23 mouse cellular contexts compared by ENCODE assay signal in the genomic region with DNA sequence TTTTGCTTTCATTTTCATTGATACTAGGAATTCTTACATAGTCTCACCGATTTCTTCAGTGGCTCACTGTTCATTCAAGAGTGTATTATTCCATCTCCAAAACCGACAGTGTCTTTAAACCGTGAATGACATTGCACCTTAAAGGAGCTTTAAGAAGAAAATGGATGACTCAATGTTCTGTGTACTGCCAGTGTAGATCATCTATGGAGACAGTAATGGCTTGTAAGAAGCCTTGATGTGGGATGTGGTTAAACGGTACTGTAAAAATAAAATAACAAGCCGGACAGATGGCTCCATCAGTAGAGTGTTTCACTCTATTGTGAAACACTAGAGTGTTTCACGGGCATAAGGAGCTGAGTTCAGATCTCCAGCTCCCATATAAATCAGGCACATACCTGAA. TPM values are rescaled to one million over a fixed set of nuclear protein-coding genes. Genes with fewer than 3 reads are reported as not detected.
"Had no signal": no experiment of that assay in that cellular context is flagged by ENCODE, and none has a peak within 500 bp of the region (broad histone marks: within the 10 kb centered on the region; RNA-seq: fewer than 3 reads in every experiment).

No protein-coding gene starts in this region.

- H3K36me3 ChIP-seq: limb, embryonic 10.5 days; limb, embryonic 13.5 days; liver, embryonic 12.5 days; liver, embryonic 15.5 days; lung, embryonic 15.5 days; neural tube, embryonic 12.5 days; neural tube, embryonic 15.5 days had no signal

- DNase-seq: kidney, postnatal 25 days; liver; lung, adult 18-20 months; lung, postnatal 10 days; lung, postnatal 36 days; midbrain, embryonic 14.5 days; right cerebral cortex, adult 18-20 months; right cerebral cortex, postnatal 14 days; right cerebral cortex, postnatal 4 days; thymus, adult 2 months; thymus, postnatal 14 days; thymus, postnatal 4 days had no signal

- H3K4me1 ChIP-seq: limb, embryonic 10.5 days; limb, embryonic 13.5 days; liver, embryonic 12.5 days; liver, embryonic 15.5 days; lung, embryonic 15.5 days; neural tube, embryonic 12.5 days; neural tube, embryonic 15.5 days had no signal

- H3K27me3 ChIP-seq: limb, embryonic 13.5 days; liver, embryonic 12.5 days; liver, embryonic 15.5 days; lung, embryonic 15.5 days; neural tube, embryonic 12.5 days; neural tube, embryonic 15.5 days had no signal

- ATAC-seq: liver, embryonic 12.5 days had no signal

- H3K4me3 ChIP-seq: limb, embryonic 10.5 days; limb, embryonic 13.5 days; liver, embryonic 12.5 days; liver, embryonic 15.5 days; lung, embryonic 15.5 days; neural tube, embryonic 12.5 days; neural tube, embryonic 15.5 days had no signal

- H3K4me2 ChIP-seq: limb, embryonic 13.5 days; liver, embryonic 12.5 days; liver, embryonic 15.5 days; lung, embryonic 15.5 days; midbrain, embryonic 11.5 days; neural tube, embryonic 12.5 days; neural tube, embryonic 15.5 days had no signal

- H3K27ac ChIP-seq: kidney, postnatal 0 days; limb, embryonic 10.5 days; limb, embryonic 13.5 days; liver, embryonic 12.5 days; liver, embryonic 15.5 days; lung, embryonic 15.5 days; neural tube, embryonic 12.5 days; neural tube, embryonic 15.5 days; stomach, postnatal 0 days had no signal

RNA-seq across cellular contexts. Expression of gene Rhoj, which starts 15.2 kb away (rescaled TPM):
- total RNA-seq: megakaryocyte-erythroid progenitor cell, adult 5-6 weeks had no signal
